Mouse (Mus musculus) thymus, adult 18-20 months (tissue): ENCODE results near the gene Clcn2.
A peak's percentile ranks its signal among the peaks of the same experiment; 100 is the strongest.

Source experiments
- DNase-seq, 2 experiments: peaks; one replicate each; pipeline ENCODE4 v3.0.0; 2022; ENCODE audit warnings: mixed read lengths in 2 of 2

Gene Clcn2

GRCm38 (mm10) chr16:20721808-20722207, 4.3 kb upstream of the Clcn2 start:
- no peak for DNase-seq

- no peak for DNase-seq
These were observed 578 bp upstream of the Clcn2 start for GRCm38 (mm10) chr16:20717978-20718670.

- no peak for DNase-seq
These were observed 735 bp downstream of the Clcn2 start for GRCm38 (mm10) chr16:20716841-20717180.

- peak; percentile 70 to 71 for DNase-seq
These were observed 1.3 kb downstream of the Clcn2 start for GRCm38 (mm10) chr16:20715976-20716840.

GRCm38 (mm10) chr16:20715566-20715965, 2.0 kb downstream of the Clcn2 start:
- DNase-seq: no peak

- DNase-seq: no peak
These were observed 2.4 kb downstream of the Clcn2 start for GRCm38 (mm10) chr16:20715161-20715560.

GRCm38 (mm10) chr16:20714307-20715080, 3.1 kb downstream of the Clcn2 start:
- DNase-seq: no peak

- DNase-seq: no peak
These were observed 4.7 kb downstream of the Clcn2 start for GRCm38 (mm10) chr16:20712889-20713288.

GRCm38 (mm10) chr16:20712190-20712589, 5.4 kb downstream of the Clcn2 start:
- no peak for DNase-seq

- DNase-seq: no peak
These were observed 6.7 kb downstream of the Clcn2 start for GRCm38 (mm10) chr16:20710810-20711209.

GRCm38 (mm10) chr16:20710370-20710769, 7.2 kb downstream of the Clcn2 start:
- no peak for DNase-seq

GRCm38 (mm10) chr16:20708939-20709734, 8.4 kb downstream of the Clcn2 start:
- DNase-seq: peak; percentile 40 to 44

GRCm38 (mm10) chr16:20708220-20708938, 9.2 kb downstream of the Clcn2 start:
- no peak for DNase-seq

GRCm38 (mm10) chr16:20706407-20707055, 11.0 kb downstream of the Clcn2 start:
- DNase-seq: no peak

- DNase-seq: no peak
These were observed 11.8 kb downstream of the Clcn2 start for GRCm38 (mm10) chr16:20705786-20706185.

GRCm38 (mm10) chr16:20703699-20704400, 13.7 kb downstream of the Clcn2 start:
- DNase-seq: no peak

GRCm38 (mm10) chr16:20703071-20703470, 14.5 kb downstream of the Clcn2 start:
- DNase-seq: no peak

GRCm38 (mm10) chr16:20702522-20702893, 15.0 kb downstream of the Clcn2 start:
- DNase-seq: no peak

GRCm38 (mm10) chr16:20701729-20702521, 15.6 kb downstream of the Clcn2 start:
- DNase-seq: no peak

- DNase-seq: no peak
These were observed 16.2 kb downstream of the Clcn2 start for GRCm38 (mm10) chr16:20701316-20701715.
